Mouse (Mus musculus): ENCODE measurements at regions not wholly inside any gene's neighbourhood (a gene's known extent, or its start where the extent isn't known, plus 50 kb on each side); places are given as distances from the start of the nearest gene placed in this dataset.
A peak's percentile ranks its signal among the peaks of the same experiment; 100 is the strongest.

- dilution Hi-C loops (cut with MboI; ENCODE audit: extremely low pct_ligation_motif_present, extremely low pct_unique_long_range_greater_than_20kb, low sequenced_read_pairs) = no loop called here
These were observed 202.9 kb downstream of the Sp3 start for GRCm38 (mm10) chr2:72777330-72777729.

GRCm38 (mm10) chr2:72777806-72778510, 202.3 kb downstream of the Sp3 start:
- no peak overlapping the region for H3K9ac ChIP-seq (ENCODE audit: insufficient read depth, low read depth)
- H3K27me3 ChIP-seq (replicated peaks) = no peaks in the 10 kb centered on the region
- dilution Hi-C loops (cut with MboI; ENCODE audit: extremely low pct_ligation_motif_present, extremely low pct_unique_long_range_greater_than_20kb, low sequenced_read_pairs) (no loop called here), in situ Hi-C loops (cut with MboI; ENCODE audit: low pct_ligation_motif_present, low pct_unique_long_range_greater_than_20kb, low sequenced_read_pairs) (no loop called here)
- peak overlapping the region; percentile 43; the same call in 1 of the 2 replicates for H3K27ac ChIP-seq (ENCODE audit: insufficient read depth, low read depth)
- H3K4me3 ChIP-seq (replicated peaks in 1 of 3; ENCODE audit: low read depth in 2 of 3, low read length in 2 of 3, poor library complexity in 1 of 3) = no peak overlapping the region
- H3K4me1 ChIP-seq (ENCODE audit: control insufficient read depth in 1 of 2, insufficient read depth in 2 of 2) = peaks cover 17 to 36% of the 10 kb centered on the region in 2 experiments; a peak in 3 of 4 replicates
- TF ChIP-seq HCFC1 (IDR thresholded peaks at IDR 0.05; ENCODE audit: low read depth, low read length) = no peak
- no peak for TF ChIP-seq PAX5 (IDR thresholded peaks at IDR 0.05; ENCODE audit: low read length)
- no peak for TF ChIP-seq MAZ (IDR thresholded peaks at IDR 0.05; ENCODE audit: low read depth, low read length)
- no peak for TF ChIP-seq POLR2A (IDR thresholded peaks at IDR 0.05; ENCODE audit: low read depth, low read length)
- TF ChIP-seq RCOR1 (conservative IDR thresholded peaks at IDR 0.05; ENCODE audit: low read depth, low read length) = no peak
- no peak for TF ChIP-seq MAX (IDR thresholded peaks at IDR 0.05; ENCODE audit: low read length)
- no peak for TF ChIP-seq MXI1 (IDR thresholded peaks at IDR 0.05; ENCODE audit: low read depth, low read length)
- no peak for TF ChIP-seq ETS1 (conservative IDR thresholded peaks at IDR 0.05; ENCODE audit: low read depth, low read length)
- no peak for TF ChIP-seq CHD1 (IDR thresholded peaks at IDR 0.05; ENCODE audit: low read depth, low read length)
- TF ChIP-seq E2F4 (IDR thresholded peaks at IDR 0.05; ENCODE audit: insufficient replicate concordance, low read depth, low read length) = no peak
- no peak for TF ChIP-seq TBP (conservative IDR thresholded peaks at IDR 0.05; ENCODE audit: low read depth, low read length)
- H3K79me2 ChIP-seq (replicated peaks; ENCODE audit: control insufficient read depth, extremely low read depth, insufficient read depth, poor library complexity, severe bottlenecking) = no peaks in the 10 kb centered on the region
- H3K36me3 ChIP-seq (replicated peaks in 1 of 2; ENCODE audit: control insufficient read depth in 1 of 2, insufficient read depth in 1 of 2, low read length in 1 of 2) = no peaks in the 10 kb centered on the region
- H3K4me2 ChIP-seq (ENCODE audit: insufficient read depth, low read depth, poor library complexity, severe bottlenecking) = no peak overlapping the region
- H3K9me3 ChIP-seq (replicated peaks; ENCODE audit: low read length) = no peaks in the 10 kb centered on the region
- no peak for DNase-seq (ENCODE audit: extremely low read depth)

More at GRCm38 (mm10) chr2:72777330-72777729, 202.9 kb downstream of the Sp3 start:
- peak; percentile 21 for DNase-seq (ENCODE audit: extremely low read depth)
- Histone ChIP-seq H3K4me1 (ENCODE audit: control insufficient read depth in 1 of 2, insufficient read depth in 2 of 2) (peaks cover 17 to 36% of the 10 kb centered on the region in 2 experiments; a peak in 3 of 4 replicates), H3K9me3 (replicated peaks; ENCODE audit: low read length) (no peaks in the 10 kb centered on the region), H3K9ac (ENCODE audit: insufficient read depth, low read depth) (no peak overlapping the region), H3K4me2 (ENCODE audit: insufficient read depth, low read depth, poor library complexity, severe bottlenecking) (no peak overlapping the region), H3K4me3 (replicated peaks in 1 of 3; ENCODE audit: low read depth in 2 of 3, low read length in 2 of 3, poor library complexity in 1 of 3) (no peak overlapping the region), H3K36me3 (replicated peaks in 1 of 2; ENCODE audit: control insufficient read depth in 1 of 2, insufficient read depth in 1 of 2, low read length in 1 of 2) (no peaks in the 10 kb centered on the region), H3K27ac (ENCODE audit: insufficient read depth, low read depth) (no peak overlapping the region), H3K27me3 (replicated peaks) (no peaks in the 10 kb centered on the region), H3K79me2 (replicated peaks; ENCODE audit: control insufficient read depth, extremely low read depth, insufficient read depth, poor library complexity, severe bottlenecking) (no peaks in the 10 kb centered on the region)
- TF ChIP-seq MYC (IDR thresholded peaks at IDR 0.05; ENCODE audit: low read depth, low read length) = no peak
- TF ChIP-seq ZMIZ1 (IDR thresholded peaks at IDR 0.05; ENCODE audit: low read depth, low read length) = no peak
- TF ChIP-seq USF1 (IDR thresholded peaks at IDR 0.05; ENCODE audit: low read depth, low read length) = no peak
- no peak for TF ChIP-seq RCOR1 (conservative IDR thresholded peaks at IDR 0.05; ENCODE audit: low read depth, low read length)
- no peak for TF ChIP-seq UBTF (IDR thresholded peaks at IDR 0.05; ENCODE audit: low read depth, low read length)
- TF ChIP-seq NRF1 (IDR thresholded peaks at IDR 0.05; ENCODE audit: low read depth, low read length) = no peak
- no peak for TF ChIP-seq MXI1 (IDR thresholded peaks at IDR 0.05; ENCODE audit: low read depth, low read length)
- TF ChIP-seq MEF2A (IDR thresholded peaks at IDR 0.05; ENCODE audit: borderline replicate concordance, low read depth, low read length) = no peak
- no peak for TF ChIP-seq POLR2A (IDR thresholded peaks at IDR 0.05; ENCODE audit: low read depth, low read length)
- no peak for TF ChIP-seq E2F4 (IDR thresholded peaks at IDR 0.05; ENCODE audit: insufficient replicate concordance, low read depth, low read length)
- TF ChIP-seq CTCF (conservative IDR thresholded peaks at IDR 0.05 in 1 of 2, IDR thresholded peaks at IDR 0.05 in 1 of 2; ENCODE audit: low read depth in 2 of 2, low read length in 2 of 2) = peak; percentile 58 to 59
- TF ChIP-seq PAX5 (IDR thresholded peaks at IDR 0.05; ENCODE audit: low read length) = no peak
- TF ChIP-seq JUND (conservative IDR thresholded peaks at IDR 0.05; ENCODE audit: low read depth, low read length) = no peak
- no peak for TF ChIP-seq HCFC1 (IDR thresholded peaks at IDR 0.05; ENCODE audit: low read depth, low read length)
- TF ChIP-seq ETS1 (conservative IDR thresholded peaks at IDR 0.05; ENCODE audit: low read depth, low read length) = no peak
- no peak for TF ChIP-seq MAX (IDR thresholded peaks at IDR 0.05; ENCODE audit: low read length)
- TF ChIP-seq EP300 (IDR thresholded peaks at IDR 0.05; ENCODE audit: low read length) = no peak
- no peak for TF ChIP-seq CHD1 (IDR thresholded peaks at IDR 0.05; ENCODE audit: low read depth, low read length)
- peak; percentile 20 for TF ChIP-seq RAD21 (IDR thresholded peaks at IDR 0.05; ENCODE audit: low read depth, low read length)
- no peak for TF ChIP-seq ELF1 (IDR thresholded peaks at IDR 0.05; ENCODE audit: low read depth, low read length)
- no peak for TF ChIP-seq IRF4 (IDR thresholded peaks at IDR 0.05; ENCODE audit: low read depth, low read length)
- TF ChIP-seq SMC3 (IDR thresholded peaks at IDR 0.05; ENCODE audit: low read depth, low read length) = peak; percentile 14; the same call in 1 of the 2 replicates
- no peak for TF ChIP-seq ZNF384 (IDR thresholded peaks at IDR 0.05; ENCODE audit: low read depth, low read length)
- in situ Hi-C loops (cut with MboI; ENCODE audit: low pct_ligation_motif_present, low pct_unique_long_range_greater_than_20kb, low sequenced_read_pairs) = no loop called here
